Mouse (Mus musculus) hindbrain, embryonic 14.5 days (tissue): ENCODE measurements at regions not wholly inside any gene's neighbourhood (a gene's known extent, or its start where the extent isn't known, plus 50 kb on each side); places are given as distances from the start of the nearest gene placed in this dataset.

Experiments
- ATAC-seq: fragments of 200-750 bp; cut with Nextera tagmentation; 2 replicates; pipeline ENCODE4 v1.8.0; 2017; ENCODE audit warnings: moderate number of reproducible peaks, mild to moderate bottlenecking, moderate TSS enrichment, moderate library complexity; ENCODE audit not compliant: low FRiP score
- DNase-seq: peaks from one replicate; pipeline ENCODE4 v3.0.0-alpha.2; 2015; ENCODE audit warnings: low spot score
- H3K27ac ChIP-seq: fragments of 300-500 bp; sonication (generic); 2 replicates; pipeline ENCODE4 v1.5.1; 2014; ENCODE audit warnings: mild to moderate bottlenecking, moderate library complexity
- H3K27me3 ChIP-seq: fragments of 300-500 bp; sonication (generic); 2 replicates; pipeline ENCODE4 v1.6.1; 2014; ENCODE audit warnings: mild to moderate bottlenecking, low read length, mixed read lengths; ENCODE audit not compliant: control insufficient read depth, insufficient read depth
- H3K36me3 ChIP-seq: fragments of 300-500 bp; sonication (generic); replicated peaks from 2 replicates; pipeline ENCODE4 v1.6.1; 2014; ENCODE audit not compliant: control insufficient read depth, insufficient read depth
- H3K4me1 ChIP-seq: fragments of 300-500 bp; sonication (generic); replicated peaks from 2 replicates; pipeline ENCODE4 v1.6.1; 2014; ENCODE audit warnings: antibody characterized with exemption, low read length, mixed read lengths; ENCODE audit not compliant: control insufficient read depth, insufficient read depth
- H3K4me2 ChIP-seq: fragments of 300-500 bp; sonication (generic); replicated peaks from 2 replicates; pipeline ENCODE4 v1.6.1; 2014; ENCODE audit warnings: mild to moderate bottlenecking, moderate library complexity
- H3K4me3 ChIP-seq: fragments of 300-500 bp; sonication (generic); replicated peaks from 2 replicates; pipeline ENCODE4 v1.5.1; 2014; ENCODE audit warnings: mild to moderate bottlenecking, low read length
- H3K9ac ChIP-seq: fragments of 300-500 bp; sonication (generic); 2 replicates; pipeline ENCODE4 v1.6.1; 2014
- H3K9me3 ChIP-seq: fragments of 300-500 bp; sonication (generic); 2 replicates; pipeline ENCODE4 v1.6.1; 2016; ENCODE audit warnings: low read length; ENCODE audit not compliant: control insufficient read depth
- WGBS: fragments of 180-500 bp; shearing (Covaris S2); extraction: QIAGEN DNeasy Blood & Tissue Kit; methylation state at CpG from one replicate; pipeline ENCODE4 v1.1.7; 2014; 5-methylcytosine and 5-hydroxymethylcytosine counted together

GRCm38 (mm10) chr12:12701735-12702134 lies 240.0 kb downstream of the Mycn start:
- peak; percentile 22 for DNase-seq
- Histone ChIP-seq H3K4me1 (no peaks in the 10 kb centered on the region), H3K9ac (no peak overlapping the region), H3K27me3 (no peaks in the 10 kb centered on the region), H3K27ac (no peak overlapping the region), H3K4me3 (no peak overlapping the region), H3K9me3 (no peaks in the 10 kb centered on the region), H3K36me3 (no peaks in the 10 kb centered on the region), H3K4me2 (no peak overlapping the region)
- no peak for ATAC-seq
- 31% methylated on average over 3 of the region's 3 CpGs for WGBS

DNA sequence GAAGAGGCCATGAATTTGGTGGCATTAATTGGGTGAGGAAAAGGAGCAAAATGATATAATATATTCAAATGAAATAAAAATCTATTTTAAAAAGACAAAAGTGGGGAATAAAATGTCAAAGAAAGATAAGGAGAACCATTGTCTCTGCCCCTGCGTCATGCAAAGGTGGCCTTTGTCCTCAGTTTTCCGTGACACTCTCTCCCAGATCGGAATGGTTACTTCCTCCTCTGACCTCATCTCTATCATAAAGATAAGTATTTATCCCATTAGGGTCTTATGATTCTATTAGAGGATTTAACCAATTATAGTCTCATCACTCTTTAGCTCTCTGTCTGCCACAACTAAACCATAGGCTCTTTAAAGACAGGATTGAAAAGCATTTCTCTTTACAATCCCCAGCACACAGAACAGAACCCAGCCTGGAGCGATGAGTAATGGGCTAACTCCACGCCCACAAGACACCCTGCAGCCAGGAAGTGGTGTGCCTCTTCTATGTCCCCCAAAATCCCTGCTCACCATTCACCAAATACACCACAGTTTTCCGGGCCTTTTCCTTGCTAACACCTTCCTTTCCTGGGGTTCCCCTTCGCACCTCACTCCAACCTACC lies 240.6 kb downstream of the Mycn start:
- no peaks in the 10 kb centered on the region for H3K9me3 ChIP-seq
- no peaks in the 10 kb centered on the region for H3K27me3 ChIP-seq
- WGBS, result 81% methylated on average over 7 of the region's 7 CpGs
- DNase-seq (peak; percentile 22), ATAC-seq (no peak)
- no peaks in the 10 kb centered on the region for H3K4me1 ChIP-seq
- H3K27ac ChIP-seq, result no peak overlapping the region
- no peak overlapping the region for H3K4me3 ChIP-seq
- H3K4me2 ChIP-seq, result no peak overlapping the region
- no peak overlapping the region for H3K9ac ChIP-seq
- no peaks in the 10 kb centered on the region for H3K36me3 ChIP-seq

DNA sequence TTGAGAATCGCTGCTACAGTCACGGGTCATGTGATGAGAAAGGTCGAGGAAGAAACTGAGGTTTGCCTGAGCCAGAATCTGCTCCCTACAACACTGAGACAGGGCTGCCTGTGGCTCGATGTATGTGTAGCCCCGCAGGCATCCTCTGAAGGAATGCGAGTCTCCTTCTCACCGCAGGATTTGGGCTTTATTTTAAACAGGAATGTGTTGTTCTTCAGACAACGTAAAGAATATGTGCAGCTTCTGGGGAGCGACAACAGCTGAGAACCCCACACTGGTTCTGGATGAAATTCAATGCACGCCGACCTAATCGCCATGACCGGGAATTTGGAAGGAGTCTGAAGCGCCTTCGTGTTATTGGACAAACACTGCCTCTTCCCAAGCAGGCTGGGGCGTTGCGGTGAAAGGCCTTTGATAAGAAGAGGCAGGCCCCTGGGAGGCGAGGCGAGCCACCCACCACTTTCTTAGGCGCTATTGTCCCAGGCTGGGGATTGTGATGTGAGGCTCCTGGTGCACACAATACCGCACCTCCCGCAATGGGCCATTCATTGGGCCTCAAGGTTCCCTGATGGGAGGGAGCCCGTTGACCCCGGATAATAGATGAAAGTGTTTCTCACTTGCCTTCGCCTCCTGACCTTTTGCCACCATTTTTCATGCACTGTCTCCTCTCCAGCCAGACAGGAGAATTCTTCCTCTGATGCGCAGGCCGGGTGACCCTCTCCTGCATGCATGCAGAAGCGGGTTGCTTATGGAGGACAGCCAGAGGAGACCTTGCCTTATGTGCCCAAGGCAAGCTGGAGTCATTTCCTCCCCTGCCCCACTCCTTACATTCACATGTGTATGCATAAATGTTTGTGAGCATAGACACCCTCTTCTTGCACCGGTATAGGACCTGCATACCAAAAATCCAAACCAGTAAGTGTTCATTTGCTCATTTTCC lies 247.6 kb downstream of the Mycn start:
- DNase-seq (peak; percentile 51), ATAC-seq (peak; percentile 70)

DNA sequence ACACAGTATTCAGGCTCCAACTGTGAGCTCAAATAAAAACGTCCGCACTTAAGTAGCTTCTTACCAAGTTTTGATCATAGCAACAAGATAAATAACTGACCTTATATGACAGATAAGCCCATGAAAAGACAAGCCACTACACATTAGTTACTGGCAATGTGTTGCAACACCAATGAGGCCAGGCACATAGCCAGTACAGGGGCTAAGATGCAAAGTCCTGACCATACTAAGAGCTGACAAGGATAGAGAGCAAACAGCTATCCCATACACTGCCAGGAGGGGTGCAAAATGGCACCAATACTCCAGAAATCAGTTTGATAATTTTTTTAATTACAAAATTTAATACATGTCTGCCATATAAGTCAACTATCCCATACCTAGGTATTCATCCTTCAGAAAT lies 254.3 kb downstream of the Mycn start:
- H3K4me2 ChIP-seq, result no peak overlapping the region
- DNase-seq, result no peak
- H3K27ac ChIP-seq, result no peak overlapping the region
- ATAC-seq, result no peak
- WGBS, result 87% methylated on average over 2 of the region's 2 CpGs
- H3K9ac ChIP-seq, result no peak overlapping the region
- H3K27me3 ChIP-seq, result no peaks in the 10 kb centered on the region
- H3K4me1 ChIP-seq, result peaks cover 18% of the 10 kb centered on the region
- no peaks in the 10 kb centered on the region for H3K9me3 ChIP-seq
- H3K4me3 ChIP-seq, result no peak overlapping the region
- H3K36me3 ChIP-seq, result no peaks in the 10 kb centered on the region

More for the DNA sequence above, 247.6 kb downstream of the Mycn start:
- H3K27ac ChIP-seq, result no peak overlapping the region
- no peaks in the 10 kb centered on the region for H3K9me3 ChIP-seq
- peak overlapping the region; percentile 29 for H3K4me2 ChIP-seq
- no peaks in the 10 kb centered on the region for H3K36me3 ChIP-seq
- peaks cover 8% of the 10 kb centered on the region; the same call in 1 of the 2 replicates for H3K4me1 ChIP-seq
- 4% methylated on average over 29 of the region's 29 CpGs for WGBS
- no peak overlapping the region for H3K4me3 ChIP-seq
- no peaks in the 10 kb centered on the region for H3K27me3 ChIP-seq
- peak overlapping the region; percentile 44; the same call in 1 of the 2 replicates for H3K9ac ChIP-seq

DNA sequence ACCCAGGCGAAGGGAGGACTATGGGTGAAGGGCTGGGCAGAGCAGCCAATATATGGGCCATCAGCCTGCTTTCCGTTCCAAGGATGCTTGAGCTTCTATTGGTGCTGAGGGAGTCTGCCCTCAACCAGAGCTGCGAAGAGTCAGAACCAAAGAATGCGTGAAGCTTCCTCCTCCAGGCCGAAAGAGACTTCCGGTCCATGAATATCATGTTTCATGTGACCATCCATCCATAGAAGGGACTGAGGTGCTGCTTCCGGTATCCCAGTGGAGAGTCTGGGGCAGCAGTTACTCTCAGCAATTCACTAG lies 256.5 kb downstream of the Mycn start:
- Histone ChIP-seq H3K9ac (no peak overlapping the region), H3K27me3 (no peaks in the 10 kb centered on the region), H3K36me3 (no peaks in the 10 kb centered on the region), H3K4me2 (peak overlapping the region; percentile 37; the same call in 1 of the 2 replicates), H3K4me3 (no peak overlapping the region), H3K27ac (no peak overlapping the region; the same call in 1 of the 2 replicates), H3K9me3 (no peaks in the 10 kb centered on the region), H3K4me1 (peaks cover 33% of the 10 kb centered on the region)
- ATAC-seq (no peak), DNase-seq (no peak)
- 59% methylated on average over 7 of the region's 7 CpGs for WGBS

- Histone ChIP-seq H3K9me3 (no peaks in the 10 kb centered on the region), H3K36me3 (no peaks in the 10 kb centered on the region), H3K27ac (no peak overlapping the region; the same call in 1 of the 2 replicates), H3K4me1 (peaks cover 36% of the 10 kb centered on the region), H3K27me3 (no peaks in the 10 kb centered on the region), H3K4me3 (no peak overlapping the region), H3K4me2 (peak overlapping the region; percentile 37), H3K9ac (peak overlapping the region; percentile 32; the same call in 1 of the 2 replicates)
- ATAC-seq, result peak; percentile 32; the same call in 1 of the 2 replicates
- 19% methylated on average over 16 of the region's 16 CpGs for WGBS
- DNase-seq, result peak; percentile 67
Observed at GRCm38 (mm10) chr12:12684481-12685216, 257.1 kb downstream of the Mycn start.

DNA sequence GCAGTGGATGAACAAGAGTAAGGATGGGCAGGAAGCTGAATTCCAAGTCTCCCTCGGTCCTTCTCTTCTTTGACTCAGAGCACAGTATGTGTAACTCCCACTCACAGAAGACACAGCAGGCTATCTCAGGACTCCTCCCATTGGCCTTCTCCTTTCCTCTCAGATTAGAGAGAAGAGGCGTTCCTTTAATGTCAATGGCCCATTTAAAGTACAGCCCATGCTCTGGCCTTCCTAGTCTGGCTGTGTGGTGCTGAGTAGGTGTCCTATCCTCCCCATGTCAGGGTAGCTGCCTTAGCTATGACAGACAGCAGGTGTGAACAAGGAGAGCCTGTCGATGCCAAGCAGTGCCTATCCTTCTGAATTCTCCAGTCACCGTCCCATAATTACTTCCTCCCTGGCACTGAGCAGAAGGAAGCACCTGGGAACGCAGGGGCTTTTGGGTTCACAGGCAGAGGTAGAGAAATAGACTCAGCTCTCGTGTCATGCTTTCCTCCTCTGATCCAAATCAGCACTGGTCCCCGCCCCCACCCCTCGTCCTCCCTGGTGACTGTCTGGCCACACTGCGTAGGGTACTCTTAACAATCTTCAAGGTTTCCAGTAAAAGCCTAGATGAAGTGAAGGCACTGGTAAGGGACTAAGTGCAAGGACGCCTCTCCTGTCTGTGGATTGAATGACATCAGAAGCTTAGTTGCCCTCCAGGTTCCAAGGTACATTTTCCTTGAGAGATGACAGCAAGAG lies 257.8 kb downstream of the Mycn start:
- 36% methylated on average over 10 of the region's 10 CpGs for WGBS

GRCm38 (mm10) chr12:12681101-12681500 lies 260.6 kb downstream of the Mycn start:
- WGBS, result 4% methylated on average over 6 of the region's 6 CpGs
- no peaks in the 10 kb centered on the region for H3K9me3 ChIP-seq

More for the DNA sequence above, 257.8 kb downstream of the Mycn start:
- no peak overlapping the region for H3K4me2 ChIP-seq
- H3K4me3 ChIP-seq, result no peak overlapping the region
- no peaks in the 10 kb centered on the region for H3K9me3 ChIP-seq
- H3K27me3 ChIP-seq, result no peaks in the 10 kb centered on the region
- DNase-seq, result no peak
- H3K36me3 ChIP-seq, result no peaks in the 10 kb centered on the region
- peak overlapping the region; percentile 11; the same call in 1 of the 2 replicates for H3K27ac ChIP-seq
- no peak for ATAC-seq
- H3K4me1 ChIP-seq, result peaks cover 36% of the 10 kb centered on the region
- H3K9ac ChIP-seq, result 0 out of 2 replicates have a peak overlapping the region, but pooled peaks have one; percentile 32

More at GRCm38 (mm10) chr12:12681101-12681500, 260.6 kb downstream of the Mycn start:
- H3K9ac ChIP-seq, result peak overlapping the region; percentile 55
- DNase-seq (peak; percentile 47), ATAC-seq (peak; percentile 23)
- peak overlapping the region; percentile 94 for H3K27ac ChIP-seq
- no peaks in the 10 kb centered on the region for H3K36me3 ChIP-seq
- H3K4me1 ChIP-seq, result peaks cover 39% of the 10 kb centered on the region
- H3K27me3 ChIP-seq, result no peaks in the 10 kb centered on the region
- H3K4me2 ChIP-seq, result peak overlapping the region; percentile 47
- peak overlapping the region; percentile 18 for H3K4me3 ChIP-seq
